Mouse (Mus musculus) heart, embryonic 14.5 days (tissue): ENCODE data around the gene Slc44a1. TPM values are rescaled to one million over a fixed set of nuclear protein-coding genes. Genes with fewer than 3 reads are reported as not detected.

ENCODE experiments used
- ATAC-seq: fragments of 200-750 bp; cut with Nextera tagmentation; 2 replicates; pipeline ENCODE4 v1.8.0; 2017; ENCODE audit warnings: low read depth, moderate TSS enrichment; ENCODE audit not compliant: insufficient number of reproducible peaks, insufficient read depth, low FRiP score
- H3K27ac ChIP-seq, 2 experiments: fragments of 200-500 bp in 1 of 2; fragments of 300-500 bp in 1 of 2; sonication (generic) in 1 of 2; replicated peaks in 1 of 2; 2 replicates each; pipeline ENCODE4 v1.5.1; 2012 to 2014; ENCODE audit warnings: low read depth in 2 of 2, low read length in 2 of 2, control low read depth in 1 of 2, mild to moderate bottlenecking in 1 of 2, mixed read lengths in 1 of 2; ENCODE audit not compliant: control insufficient read depth in 1 of 2, insufficient read depth in 1 of 2
- H3K27me3 ChIP-seq: fragments of 300-500 bp; sonication (generic); 2 replicates; pipeline ENCODE4 v1.6.1; 2014; ENCODE audit warnings: mild to moderate bottlenecking, low read length, control low read depth; ENCODE audit not compliant: control insufficient read depth, insufficient read depth
- H3K36me3 ChIP-seq: fragments of 300-500 bp; sonication (generic); 2 replicates; pipeline ENCODE4 v1.6.1; 2014; ENCODE audit warnings: mild to moderate bottlenecking, control low read depth, low read length, mixed read lengths; ENCODE audit not compliant: control insufficient read depth, insufficient read depth
- H3K4me1 ChIP-seq, 2 experiments: fragments of 200-500 bp in 1 of 2; fragments of 300-500 bp in 1 of 2; sonication (generic) in 1 of 2; 2 replicates each; pipeline ENCODE4 v1.6.1; 2012 to 2014; ENCODE audit warnings: low read length in 2 of 2, control low read depth in 1 of 2, mixed read lengths in 1 of 2; ENCODE audit not compliant: control insufficient read depth in 2 of 2, insufficient read depth in 2 of 2
- H3K4me2 ChIP-seq: fragments of 300-500 bp; sonication (generic); 2 replicates; pipeline ENCODE4 v1.6.1; 2014; ENCODE audit warnings: mild to moderate bottlenecking, low read length
- H3K4me3 ChIP-seq, 2 experiments: fragments of 200-500 bp in 1 of 2; fragments of 300-500 bp in 1 of 2; sonication (generic) in 1 of 2; 2 replicates each; pipeline ENCODE4 v1.5.1; 2012 to 2014; ENCODE audit warnings: low read length in 2 of 2, mild to moderate bottlenecking in 2 of 2, control low read depth in 1 of 2, low read depth in 1 of 2, moderate library complexity in 1 of 2; ENCODE audit not compliant: control insufficient read depth in 1 of 2, insufficient read depth in 1 of 2
- H3K9ac ChIP-seq: fragments of 300-500 bp; sonication (generic); 2 replicates; pipeline ENCODE4 v1.6.1; 2014; ENCODE audit warnings: mild to moderate bottlenecking, low read length
- H3K9me3 ChIP-seq: fragments of 300-500 bp; sonication (generic); 2 replicates; pipeline ENCODE4 v1.6.1; 2016; ENCODE audit warnings: low read length, control low read depth; ENCODE audit not compliant: control insufficient read depth
- WGBS: fragments of 180-500 bp; shearing (Covaris S2); extraction: QIAGEN DNeasy Blood & Tissue Kit; methylation state at CpG from one replicate; pipeline ENCODE4 v1.1.7; 2014; 5-methylcytosine and 5-hydroxymethylcytosine counted together
- polyA plus RNA-seq: library from polyadenylated mRNA; unstranded; fragments of >200 nt; fragmentation: Nextera tagmentation; extraction: Ambion mirVana; gene quantifications from 2 replicates; pipeline ENCODE4 v1.2.1, GENCODE M21; 2014

Slc44a1 gene
- polyA plus RNA-seq, 1 experiment from 2014 or later: 34.0 TPM

- no peak overlapping the region for H3K9ac ChIP-seq
- no peak overlapping the region for H3K27ac ChIP-seq
- no peaks in the 10 kb centered on the region for H3K36me3 ChIP-seq
- 86% methylated on average over 6 of the region's 6 CpGs for WGBS
- no peaks in the 10 kb centered on the region; a peak in 1 of 4 replicates for H3K4me1 ChIP-seq
- no peak overlapping the region for H3K4me2 ChIP-seq
- no peaks in the 10 kb centered on the region for H3K27me3 ChIP-seq
- ATAC-seq: no peak
- no peak overlapping the region for H3K4me3 ChIP-seq
- no peaks in the 10 kb centered on the region for H3K9me3 ChIP-seq
Measured at GRCm38 (mm10) chr4:53404431-53404925, 35.7 kb upstream of the Slc44a1 start.

GRCm38 (mm10) chr4:53406866-53407265, 33.3 kb upstream of the Slc44a1 start:
- no peaks in the 10 kb centered on the region for H3K36me3 ChIP-seq
- no peaks in the 10 kb centered on the region for H3K9me3 ChIP-seq
- no peak overlapping the region for H3K9ac ChIP-seq
- peaks cover 0 to 4% of the 10 kb centered on the region in 2 experiments; a peak in 1 of 4 replicates for H3K4me1 ChIP-seq
- H3K27me3 ChIP-seq: no peaks in the 10 kb centered on the region
- H3K4me3 ChIP-seq: no peak overlapping the region
- no peak for ATAC-seq
- no peak overlapping the region for H3K27ac ChIP-seq
- no peak overlapping the region for H3K4me2 ChIP-seq

- no peaks in the 10 kb centered on the region for H3K36me3 ChIP-seq
- no peak overlapping the region for H3K4me2 ChIP-seq
- H3K9ac ChIP-seq: no peak overlapping the region
- H3K9me3 ChIP-seq: no peaks in the 10 kb centered on the region
- H3K4me3 ChIP-seq: no peak overlapping the region
- H3K27me3 ChIP-seq: no peaks in the 10 kb centered on the region
- 72% methylated on average over 8 of the region's 8 CpGs for WGBS
- H3K4me1 ChIP-seq: peaks cover 0 to 7% of the 10 kb centered on the region in 2 experiments; a peak in 1 of 4 replicates
- ATAC-seq: no peak
- H3K27ac ChIP-seq: no peak overlapping the region
Measured at GRCm38 (mm10) chr4:53408821-53409220, 31.4 kb upstream of the Slc44a1 start.

DNA sequence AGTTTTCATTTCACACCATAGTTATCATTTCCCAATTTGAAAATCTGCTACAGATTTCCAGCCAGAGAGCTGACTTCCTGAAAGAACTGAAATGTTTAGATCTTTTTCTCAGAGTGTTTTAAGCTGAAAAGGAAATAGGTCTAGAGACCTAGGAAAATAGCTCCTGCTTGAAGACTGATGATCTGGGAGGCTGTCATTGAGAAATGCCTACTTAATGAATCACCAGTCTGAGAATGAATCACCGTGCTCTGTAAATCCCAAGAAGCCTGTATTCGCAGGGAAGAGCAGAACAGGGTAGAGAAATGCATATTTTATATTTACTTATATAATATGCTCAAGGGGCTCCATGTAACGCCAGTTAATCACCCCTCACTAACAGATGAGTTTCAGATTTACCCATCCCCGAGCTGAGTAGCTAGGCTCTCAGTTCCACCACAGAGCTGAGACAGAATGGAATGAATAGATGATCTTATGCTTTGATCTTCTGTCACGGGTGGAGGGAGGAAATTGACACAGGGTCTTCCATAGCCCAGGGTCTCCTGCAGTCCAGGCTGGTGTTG, 30.6 kb upstream of the Slc44a1 start:
- no peak for ATAC-seq
- no peaks in the 10 kb centered on the region for H3K36me3 ChIP-seq
- H3K9me3 ChIP-seq: no peaks in the 10 kb centered on the region
- no peak overlapping the region for H3K4me3 ChIP-seq
- no peak overlapping the region for H3K4me2 ChIP-seq
- H3K4me1 ChIP-seq: peaks cover 0 to 7% of the 10 kb centered on the region in 2 experiments; a peak in 1 of 4 replicates
- 27% methylated on average over 5 of the region's 5 CpGs for WGBS
- H3K27me3 ChIP-seq: no peaks in the 10 kb centered on the region
- no peak overlapping the region for H3K9ac ChIP-seq
- no peak overlapping the region for H3K27ac ChIP-seq

DNA sequence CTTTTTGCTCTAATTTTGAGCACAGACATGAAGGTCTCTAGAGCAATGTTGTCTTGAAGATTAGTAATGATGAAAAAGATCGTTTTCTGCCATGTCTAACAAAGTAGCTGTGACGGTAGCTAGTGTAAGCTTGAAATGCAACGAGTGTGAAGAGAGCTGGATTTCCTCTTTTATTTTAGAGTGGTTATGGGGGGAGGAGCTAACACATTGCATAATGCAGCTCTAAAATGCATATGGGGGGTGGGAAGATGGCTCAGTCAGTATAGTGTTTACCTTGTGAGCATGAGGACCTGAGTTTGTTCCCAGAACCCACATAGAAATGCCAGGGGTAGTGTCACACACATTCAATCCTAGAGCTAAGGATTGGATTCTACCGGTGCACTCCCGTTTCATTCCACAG, 29.5 kb upstream of the Slc44a1 start:
- Histone ChIP-seq H3K36me3 (no peaks in the 10 kb centered on the region), H3K9ac (no peak overlapping the region), H3K4me1 (peaks cover 0 to 8% of the 10 kb centered on the region in 2 experiments; a peak in 1 of 4 replicates), H3K9me3 (no peaks in the 10 kb centered on the region), H3K27me3 (no peaks in the 10 kb centered on the region), H3K4me2 (no peak overlapping the region), H3K4me3 (no peak overlapping the region), H3K27ac (no peak overlapping the region)
- 83% methylated on average over 5 of the region's 5 CpGs for WGBS
- ATAC-seq: no peak

DNA sequence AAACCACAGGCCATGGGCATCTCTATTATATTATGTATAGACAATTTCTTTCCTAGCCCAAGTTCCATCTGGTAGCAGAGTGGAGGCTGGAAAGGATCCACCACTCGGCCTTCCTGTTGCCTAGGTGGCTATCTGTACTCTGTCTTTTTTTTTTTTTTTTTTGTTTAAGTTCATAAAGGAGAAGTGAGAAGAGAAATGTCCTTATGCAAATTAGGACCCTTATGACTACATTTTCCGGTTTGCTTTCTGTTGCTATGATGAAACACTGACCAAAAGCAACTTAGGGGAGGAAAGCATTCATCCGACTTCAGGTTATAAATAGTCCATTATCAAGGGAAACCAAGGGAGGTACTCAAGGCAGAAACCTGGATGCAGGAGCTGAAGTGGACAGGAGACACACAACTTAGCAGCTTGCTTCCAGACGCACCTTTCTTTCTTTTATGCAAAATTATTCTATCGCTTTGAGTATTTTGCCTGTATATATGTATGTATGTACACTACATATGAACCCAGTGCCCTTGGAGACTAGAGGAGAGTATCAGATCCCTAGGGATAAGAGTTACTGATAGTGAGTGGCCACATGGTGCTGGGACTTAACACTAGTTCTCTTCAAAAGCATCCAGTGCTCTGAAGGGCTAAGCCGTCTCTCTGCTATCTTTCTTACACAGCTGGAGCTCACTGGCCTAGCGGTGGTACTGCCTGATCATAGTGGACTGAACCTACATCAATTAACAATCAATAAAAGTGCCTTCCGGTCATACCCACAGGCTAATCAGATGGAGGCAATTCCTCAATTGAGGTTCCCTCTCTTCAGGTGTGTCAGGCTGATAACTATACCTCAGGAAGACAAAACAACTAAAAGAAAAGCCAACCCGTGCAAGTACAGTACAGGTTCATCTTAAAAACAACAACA, 28.0 kb upstream of the Slc44a1 start:
- no peak for ATAC-seq
- 43% methylated on average over 9 of the region's 9 CpGs for WGBS
- H3K9ac ChIP-seq: no peak overlapping the region
- no peaks in the 10 kb centered on the region for H3K36me3 ChIP-seq
- H3K4me1 ChIP-seq: peaks cover 2 to 10% of the 10 kb centered on the region in 2 experiments; a peak in 2 of 4 replicates
- no peak overlapping the region for H3K4me3 ChIP-seq
- H3K27ac ChIP-seq: no peak overlapping the region
- no peak overlapping the region for H3K4me2 ChIP-seq
- no peaks in the 10 kb centered on the region for H3K9me3 ChIP-seq
- no peaks in the 10 kb centered on the region for H3K27me3 ChIP-seq

DNA sequence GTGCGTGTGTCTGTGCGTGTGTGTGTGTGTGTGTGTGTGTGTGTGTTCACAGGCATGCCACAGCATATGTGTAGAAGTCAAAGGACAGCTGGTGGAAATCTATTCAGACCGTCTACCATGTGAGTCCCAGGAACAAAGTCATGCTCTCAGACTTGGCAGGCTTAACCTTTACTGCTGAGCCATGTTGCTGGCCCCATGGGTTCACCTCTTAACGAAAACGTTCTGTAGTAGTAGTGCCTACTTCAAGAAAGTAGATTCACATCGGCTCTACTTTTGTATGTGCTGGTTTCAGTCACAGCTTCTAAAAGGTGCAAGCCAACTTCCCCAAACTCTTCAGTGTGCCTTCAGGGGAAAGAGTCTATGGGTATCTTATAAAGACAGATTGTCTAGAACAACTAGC, 27.2 kb upstream of the Slc44a1 start:
- Histone ChIP-seq H3K4me3 (no peak overlapping the region), H3K27me3 (no peaks in the 10 kb centered on the region), H3K4me2 (no peak overlapping the region), H3K27ac (no peak overlapping the region), H3K9me3 (no peaks in the 10 kb centered on the region), H3K9ac (no peak overlapping the region), H3K4me1 (peaks cover 2 to 10% of the 10 kb centered on the region in 2 experiments; a peak in 2 of 4 replicates), H3K36me3 (no peaks in the 10 kb centered on the region)
- no peak for ATAC-seq
- 81% methylated on average over 6 of the region's 6 CpGs for WGBS
